Mouse (Mus musculus): ENCODE results near the gene Neil3. TPM values are rescaled to one million over a fixed set of nuclear protein-coding genes. Genes with fewer than 3 reads are reported as not detected.

Gene Neil3
- 36.2 and 43.0 TPM in 2 replicates for polyA plus RNA-seq (2015; fragmentation: Nextera tagmentation; extraction: Ambion mirVana)

DNA sequence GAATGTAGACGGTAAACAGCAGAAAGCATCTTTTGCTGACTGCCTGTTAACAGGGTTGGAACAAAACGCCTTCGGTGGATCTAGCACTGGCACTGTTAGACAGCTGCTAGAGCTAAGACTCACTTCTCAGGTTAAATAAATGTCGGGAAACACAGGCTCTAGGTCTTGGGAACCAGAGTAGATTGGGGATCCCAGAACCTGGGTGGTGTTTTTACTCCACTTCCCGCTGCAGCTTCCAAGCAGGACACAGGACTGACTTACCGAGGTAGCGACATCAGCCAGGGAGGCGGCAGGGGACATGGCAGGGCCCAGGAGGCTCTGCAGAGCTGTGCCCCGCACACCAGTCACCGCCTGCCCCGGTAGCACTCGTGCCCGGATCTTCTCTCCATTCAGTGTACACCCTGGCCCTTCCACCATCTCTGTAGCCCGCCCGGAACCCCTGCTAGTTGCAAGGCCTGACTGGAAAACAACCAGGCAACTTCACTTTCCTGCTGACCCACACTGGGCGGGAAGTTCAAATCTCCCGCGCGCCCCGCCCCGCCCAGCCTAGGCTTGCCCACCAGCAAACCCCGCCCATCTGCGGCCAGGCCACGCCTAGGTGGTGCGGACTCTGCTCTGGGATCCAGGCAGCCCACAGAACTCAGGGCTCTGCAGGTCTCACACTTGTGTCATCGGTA, at the start of gene Neil3:
Neil3 (minus strand) TSS at position 571 of the 677 bp plus-strand sequence.
- Histone ChIP-seq H3K4me2 (peak within 1 kb of the TSS; percentile 84), H3K27ac (peak within 1 kb of the TSS; percentile 47; the same call in 1 of the 2 replicates), H3K9me3 (no peaks in the 10 kb centered on the region), H3K27me3 (no peaks in the 10 kb centered on the region), H3K4me3 (peak within 1 kb of the TSS; percentile 70), H3K9ac (peak within 1 kb of the TSS; percentile 66), H3K36me3 (no peaks in the 10 kb centered on the region), H3K4me1 (peaks cover 12% of the 10 kb centered on the region)
- peak; percentile 100 for ATAC-seq (ENCODE audit: borderline replicate concordance, extremely low read depth, low FRiP score, low TSS enrichment)
- 1% methylated on average over 26 of the region's 26 CpGs for WGBS

DNA sequence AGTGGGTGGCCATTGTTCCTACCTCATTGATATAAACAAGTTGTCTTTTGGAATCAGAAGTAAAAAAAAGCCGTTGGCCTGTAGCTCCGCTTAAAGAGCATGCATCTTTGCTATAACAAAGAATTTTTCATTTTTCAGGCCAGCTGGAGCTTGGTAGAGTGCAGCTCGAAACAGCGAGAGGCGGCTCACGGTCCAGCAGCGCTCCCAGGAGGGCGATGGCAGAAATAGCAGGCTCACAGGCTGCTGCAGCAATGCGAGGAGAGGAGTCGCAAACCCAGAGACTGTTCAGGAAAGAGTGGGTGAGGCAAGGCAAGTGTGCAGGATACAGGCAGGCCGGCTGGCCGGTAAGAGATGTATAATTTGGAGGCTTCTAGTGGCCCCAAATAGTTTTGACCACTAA, 42.0 kb upstream of the Neil3 start:
- peak; percentile 49; the same call in 1 of the 2 replicates for ATAC-seq (ENCODE audit: borderline replicate concordance, extremely low read depth, low FRiP score, low TSS enrichment)
- 16% methylated on average over 12 of the region's 12 CpGs for WGBS
- H3K27ac ChIP-seq = no peak overlapping the region

DNA sequence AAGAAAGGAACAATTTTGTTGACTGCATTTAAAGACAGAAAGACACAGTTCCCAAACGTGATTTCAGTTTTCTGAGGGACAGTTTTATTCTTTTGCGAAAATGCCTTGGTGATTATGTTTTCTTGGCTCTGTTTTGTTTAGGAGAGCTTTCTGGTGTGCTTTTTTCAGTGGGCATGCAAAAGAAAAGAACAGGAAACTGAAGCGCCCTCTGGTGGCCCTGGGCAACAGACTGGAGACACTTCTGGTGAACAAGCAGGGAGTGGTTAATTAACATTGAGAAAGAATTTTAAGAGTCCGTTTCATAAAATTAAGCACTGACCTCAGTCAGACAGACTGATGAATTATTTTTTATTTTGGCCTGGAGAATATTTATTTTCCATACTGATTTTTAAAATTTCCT, 25.1 kb upstream of the Neil3 start:
- no peak overlapping the region for H3K4me3 ChIP-seq
- H3K36me3 ChIP-seq = no peaks in the 10 kb centered on the region
- H3K9ac ChIP-seq = no peak overlapping the region
- no peak overlapping the region for H3K4me2 ChIP-seq
- ATAC-seq (ENCODE audit: borderline replicate concordance, extremely low read depth, low FRiP score, low TSS enrichment) = no peak
- 27% methylated on average over 4 of the region's 4 CpGs for WGBS
- no peak overlapping the region for H3K27ac ChIP-seq
- H3K4me1 ChIP-seq = no peaks in the 10 kb centered on the region
- H3K9me3 ChIP-seq = no peaks in the 10 kb centered on the region
- no peaks in the 10 kb centered on the region for H3K27me3 ChIP-seq

More for the DNA sequence above, 42.0 kb upstream of the Neil3 start:
- H3K9ac ChIP-seq = no peak overlapping the region
- no peaks in the 10 kb centered on the region for H3K4me1 ChIP-seq
- no peak overlapping the region for H3K4me3 ChIP-seq
- H3K9me3 ChIP-seq = no peaks in the 10 kb centered on the region
- H3K36me3 ChIP-seq = no peaks in the 10 kb centered on the region
- H3K4me2 ChIP-seq = no peak overlapping the region
- H3K27me3 ChIP-seq = no peaks in the 10 kb centered on the region

DNA sequence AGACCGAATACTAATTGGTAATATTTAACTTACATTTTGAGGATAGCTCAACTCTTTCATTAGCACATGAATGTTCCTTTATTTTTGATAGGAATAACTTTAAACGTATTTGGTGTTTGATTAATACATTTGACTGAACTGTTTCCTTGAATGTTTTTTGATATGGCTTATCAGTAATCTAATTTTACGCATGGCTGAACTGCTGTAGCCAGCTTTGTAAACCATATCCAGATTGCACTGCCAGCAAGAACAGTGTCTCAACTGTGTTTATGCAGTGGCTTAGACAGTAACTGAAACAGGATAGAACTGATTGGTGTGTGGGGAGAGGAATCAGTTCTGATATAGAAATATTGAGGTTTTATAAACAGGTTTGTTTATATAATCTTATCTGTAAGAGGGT, 22.6 kb upstream of the Neil3 start:
- H3K36me3 ChIP-seq = no peaks in the 10 kb centered on the region
- WGBS = 61% methylated on average over 3 of the region's 3 CpGs
- H3K4me1 ChIP-seq = no peaks in the 10 kb centered on the region
- no peaks in the 10 kb centered on the region for H3K9me3 ChIP-seq
- no peak overlapping the region for H3K9ac ChIP-seq
- no peak overlapping the region for H3K27ac ChIP-seq
- H3K4me3 ChIP-seq = no peak overlapping the region
- no peak for ATAC-seq (ENCODE audit: borderline replicate concordance, extremely low read depth, low FRiP score, low TSS enrichment)
- no peaks in the 10 kb centered on the region for H3K27me3 ChIP-seq
- no peak overlapping the region for H3K4me2 ChIP-seq

DNA sequence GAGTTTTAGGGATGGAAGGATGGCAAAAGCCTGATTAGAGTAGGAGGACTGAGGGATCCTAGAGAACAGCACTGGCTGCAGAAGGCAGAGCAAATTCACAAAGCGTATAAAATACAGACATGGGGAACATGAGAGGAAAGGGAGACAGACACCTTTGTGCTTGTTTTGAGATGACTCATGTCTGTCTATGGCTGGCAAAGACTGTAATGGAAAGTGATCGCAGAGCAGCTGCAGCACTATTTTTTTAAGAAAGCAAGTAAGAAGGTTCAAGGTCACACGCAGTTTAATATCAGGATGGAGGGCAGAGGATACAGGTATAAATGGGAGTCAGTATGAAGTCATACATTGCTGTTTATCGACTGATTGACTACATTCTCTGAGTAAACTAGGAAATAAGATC, 8.2 kb downstream of the Neil3 start:
- WGBS = 85% methylated on average over 4 of the region's 4 CpGs

DNA sequence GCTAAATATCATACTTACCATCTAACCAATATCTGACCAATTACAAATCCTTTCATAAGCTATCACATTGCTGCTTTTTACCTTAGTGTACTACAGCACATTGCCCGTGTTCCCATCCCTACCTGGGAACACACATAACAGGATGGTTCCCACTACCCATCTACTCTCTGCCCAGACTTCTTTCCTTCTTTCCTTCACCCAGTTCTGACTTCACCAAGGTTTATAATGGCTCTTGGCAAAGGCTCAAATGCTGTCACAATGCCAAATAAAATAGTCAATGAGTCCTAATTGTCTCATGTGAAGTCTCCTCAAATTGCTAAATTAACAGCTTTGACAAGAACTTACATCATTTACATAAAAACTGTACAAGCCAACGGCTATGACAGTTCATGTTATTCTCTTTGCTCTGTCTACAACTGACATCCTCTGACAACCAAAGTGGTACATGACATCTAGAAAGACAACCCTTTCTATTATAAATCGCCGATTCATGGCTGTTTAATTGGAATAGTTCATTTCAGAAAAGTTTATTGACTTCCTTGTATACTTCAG, 9.9 kb downstream of the Neil3 start:
- ATAC-seq (ENCODE audit: borderline replicate concordance, extremely low read depth, low FRiP score, low TSS enrichment) = no peak
- Histone ChIP-seq H3K4me3 (no peak overlapping the region), H3K9me3 (0 out of 2 replicates have a peak, but pooled peaks cover 4% of the 10 kb centered on the region), H3K4me1 (no peaks in the 10 kb centered on the region), H3K27me3 (no peaks in the 10 kb centered on the region), H3K27ac (no peak overlapping the region), H3K9ac (no peak overlapping the region), H3K4me2 (no peak overlapping the region), H3K36me3 (no peaks in the 10 kb centered on the region)
- 88% methylated on average over 4 of the region's 4 CpGs for WGBS

More for the DNA sequence above, 8.2 kb downstream of the Neil3 start:
- Histone ChIP-seq H3K4me3 (no peak overlapping the region), H3K36me3 (no peaks in the 10 kb centered on the region), H3K4me2 (no peak overlapping the region), H3K9ac (no peak overlapping the region), H3K9me3 (0 out of 2 replicates have a peak, but pooled peaks cover 4% of the 10 kb centered on the region), H3K27me3 (no peaks in the 10 kb centered on the region), H3K4me1 (no peaks in the 10 kb centered on the region), H3K27ac (no peak overlapping the region)
- no peak for ATAC-seq (ENCODE audit: borderline replicate concordance, extremely low read depth, low FRiP score, low TSS enrichment)

DNA sequence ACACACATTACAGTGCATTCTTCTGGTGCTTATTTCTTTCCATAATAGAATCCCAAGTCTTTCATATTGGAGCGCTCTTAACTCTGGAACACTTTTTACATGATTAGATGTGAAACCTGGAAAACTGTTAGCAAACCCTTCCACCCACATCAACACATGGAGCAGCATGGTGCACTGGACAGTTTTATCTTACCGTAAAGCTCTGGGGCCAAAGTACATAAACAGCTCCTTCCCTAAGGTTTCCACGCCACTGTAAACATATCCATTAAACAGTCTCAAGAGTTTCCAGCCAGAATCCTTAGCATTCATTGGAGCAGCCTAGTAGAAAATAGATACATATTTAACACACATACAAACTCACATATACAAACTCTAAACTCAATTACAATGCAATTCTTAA, 15.4 kb downstream of the Neil3 start:
- 69% methylated on average over 3 of the region's 3 CpGs for WGBS
- no peak overlapping the region for H3K27ac ChIP-seq
- no peak for ATAC-seq (ENCODE audit: borderline replicate concordance, extremely low read depth, low FRiP score, low TSS enrichment)
- no peak overlapping the region for H3K4me2 ChIP-seq
- no peak overlapping the region for H3K4me3 ChIP-seq
- H3K27me3 ChIP-seq = no peaks in the 10 kb centered on the region
- H3K4me1 ChIP-seq = no peaks in the 10 kb centered on the region
- H3K9ac ChIP-seq = no peak overlapping the region
- H3K9me3 ChIP-seq = 0 out of 2 replicates have a peak, but pooled peaks cover 4% of the 10 kb centered on the region
- no peaks in the 10 kb centered on the region for H3K36me3 ChIP-seq

DNA sequence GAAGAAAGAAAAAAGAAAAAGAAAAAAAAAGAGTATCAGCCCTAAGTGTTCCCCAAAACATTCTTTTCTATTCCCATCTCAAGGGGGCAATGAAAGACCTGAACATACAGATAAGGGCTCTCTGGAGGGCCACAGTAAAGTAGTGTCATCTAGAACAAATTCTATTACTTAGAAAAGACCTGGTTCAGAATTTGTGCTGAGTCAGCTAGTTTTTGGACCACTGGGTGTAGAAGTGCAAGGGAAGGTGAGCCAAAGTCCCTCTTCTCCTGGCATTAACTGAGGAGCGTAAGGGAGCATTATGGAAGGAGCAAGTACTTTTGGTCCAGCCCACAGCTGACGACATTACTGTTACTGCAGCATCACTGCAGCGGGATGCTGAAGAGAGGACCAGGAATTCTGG, 19.7 kb downstream of the Neil3 start:
- H3K4me3 ChIP-seq = no peak overlapping the region

DNA sequence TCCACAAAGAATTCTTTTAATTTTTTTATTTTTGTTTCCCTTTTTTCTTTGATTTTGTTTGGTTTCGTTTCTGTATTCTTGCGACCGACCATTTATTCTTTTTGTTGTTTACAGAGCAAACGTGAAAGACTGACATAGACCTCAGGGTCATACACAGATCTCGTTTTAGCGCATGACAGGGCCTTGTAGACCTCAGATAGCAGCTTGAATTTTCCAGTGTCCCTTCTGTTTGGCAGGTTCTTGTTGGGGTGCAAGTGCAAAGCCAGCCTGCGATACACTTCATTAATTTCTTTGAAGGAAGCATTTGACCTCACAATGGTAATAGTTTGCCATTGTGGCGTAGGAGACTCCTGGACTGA, 24.6 kb downstream of the Neil3 start:
- ATAC-seq (ENCODE audit: borderline replicate concordance, extremely low read depth, low FRiP score, low TSS enrichment) = no peak
- no peaks in the 10 kb centered on the region for H3K27me3 ChIP-seq
- no peak overlapping the region for H3K4me3 ChIP-seq
- no peak overlapping the region for H3K9ac ChIP-seq
- H3K36me3 ChIP-seq = no peaks in the 10 kb centered on the region
- WGBS = 70% methylated on average over 8 of the region's 8 CpGs
- no peaks in the 10 kb centered on the region for H3K9me3 ChIP-seq
- H3K4me1 ChIP-seq = no peaks in the 10 kb centered on the region
- no peak overlapping the region for H3K4me2 ChIP-seq
- H3K27ac ChIP-seq = no peak overlapping the region

More for the DNA sequence above, 19.7 kb downstream of the Neil3 start:
- H3K9me3 ChIP-seq = no peaks in the 10 kb centered on the region
- ATAC-seq (ENCODE audit: borderline replicate concordance, extremely low read depth, low FRiP score, low TSS enrichment) = no peak
- no peaks in the 10 kb centered on the region for H3K36me3 ChIP-seq
- 97% methylated on average over 3 of the region's 3 CpGs for WGBS
- no peaks in the 10 kb centered on the region for H3K4me1 ChIP-seq
- no peak overlapping the region for H3K27ac ChIP-seq
- no peak overlapping the region for H3K9ac ChIP-seq
- H3K27me3 ChIP-seq = no peaks in the 10 kb centered on the region
- no peak overlapping the region for H3K4me2 ChIP-seq

DNA sequence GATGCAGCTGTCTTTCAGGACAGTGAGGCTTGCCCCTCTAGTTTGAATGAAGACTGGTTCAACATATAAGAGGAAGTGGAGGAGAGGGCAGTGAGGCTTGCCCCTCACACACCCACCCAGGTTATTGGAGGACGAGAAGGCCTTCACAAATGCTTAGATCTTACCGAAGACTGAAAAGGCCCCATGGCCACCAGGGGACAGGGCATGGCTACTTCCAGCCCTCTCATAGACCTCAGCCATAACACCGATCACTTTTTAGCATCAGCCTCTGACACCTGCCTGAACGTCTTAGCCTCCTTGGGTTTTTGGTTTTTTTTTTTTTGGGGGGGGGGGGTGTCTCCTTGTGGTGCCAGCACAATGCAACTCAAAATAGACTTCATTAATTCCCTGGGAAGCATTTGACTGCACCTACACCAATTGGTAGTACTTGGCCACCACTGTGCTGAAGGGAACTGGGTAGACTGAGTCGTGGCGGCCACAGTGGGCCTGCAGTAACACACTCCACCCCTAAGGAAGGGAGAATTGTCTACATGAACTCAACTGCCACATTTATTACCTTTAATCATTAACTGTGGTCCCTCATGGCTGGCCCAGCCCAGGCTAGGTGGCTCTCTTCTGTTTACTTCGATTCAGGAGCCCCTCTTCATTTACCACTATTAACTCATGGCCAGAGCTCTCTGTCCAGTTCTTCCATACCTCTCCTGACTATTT, 25.1 kb downstream of the Neil3 start:
- no peaks in the 10 kb centered on the region for H3K36me3 ChIP-seq
- WGBS = 93% methylated on average over 7 of the region's 7 CpGs
- H3K4me2 ChIP-seq = no peak overlapping the region
- no peak overlapping the region for H3K4me3 ChIP-seq
- H3K9me3 ChIP-seq = no peaks in the 10 kb centered on the region
- no peak for ATAC-seq (ENCODE audit: borderline replicate concordance, extremely low read depth, low FRiP score, low TSS enrichment)
- no peak overlapping the region for H3K27ac ChIP-seq
- H3K27me3 ChIP-seq = no peaks in the 10 kb centered on the region
- no peaks in the 10 kb centered on the region for H3K4me1 ChIP-seq
- no peak overlapping the region for H3K9ac ChIP-seq

DNA sequence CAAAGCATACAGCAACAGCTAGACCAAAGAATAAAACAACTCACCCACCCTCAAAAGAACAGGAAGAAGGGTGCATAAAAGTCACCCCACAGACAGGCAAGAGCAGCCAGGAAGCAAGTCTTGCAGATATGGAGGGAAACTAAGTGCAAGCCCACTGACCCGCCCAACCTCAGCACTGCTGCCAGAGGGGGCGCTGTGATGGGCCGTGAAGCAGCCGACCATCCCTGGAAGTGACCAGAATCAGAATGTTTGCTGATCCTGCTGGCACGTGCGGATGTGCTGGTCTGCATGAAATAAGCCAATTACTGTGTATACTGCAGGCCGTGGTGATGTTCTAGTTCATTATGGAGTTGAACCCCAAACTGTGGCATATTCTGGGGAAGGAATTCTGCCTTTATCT, 26.6 kb downstream of the Neil3 start:
- Histone ChIP-seq H3K9me3 (no peaks in the 10 kb centered on the region), H3K4me1 (no peaks in the 10 kb centered on the region), H3K4me3 (no peak overlapping the region), H3K36me3 (no peaks in the 10 kb centered on the region), H3K27me3 (no peaks in the 10 kb centered on the region), H3K4me2 (no peak overlapping the region), H3K27ac (no peak overlapping the region), H3K9ac (no peak overlapping the region)
- ATAC-seq (ENCODE audit: borderline replicate concordance, extremely low read depth, low FRiP score, low TSS enrichment) = no peak
- WGBS = 64% methylated on average over 7 of the region's 7 CpGs

DNA sequence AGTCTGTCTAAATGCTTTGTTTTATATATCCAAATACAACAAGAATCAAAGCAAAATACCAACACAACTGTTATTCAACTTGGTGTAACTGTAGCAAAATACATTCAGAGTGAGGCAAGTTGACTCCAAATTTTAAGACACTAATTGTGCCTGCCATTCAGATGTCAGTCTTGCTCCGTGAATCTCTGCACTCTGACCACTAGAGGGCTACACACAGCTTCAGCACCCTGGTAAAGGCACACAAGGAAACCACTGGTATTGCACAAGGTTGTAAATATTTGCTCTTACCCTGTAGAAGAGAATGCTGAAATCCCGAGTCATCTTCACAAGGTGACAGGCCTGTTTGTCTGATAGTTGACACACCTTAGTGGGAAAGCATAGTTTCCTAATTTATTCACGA, 31.8 kb downstream of the Neil3 start:
- WGBS = 28% methylated on average over 3 of the region's 3 CpGs
- no peak for ATAC-seq (ENCODE audit: borderline replicate concordance, extremely low read depth, low FRiP score, low TSS enrichment)

More for the DNA sequence above, 31.8 kb downstream of the Neil3 start:
- no peaks in the 10 kb centered on the region for H3K9me3 ChIP-seq
- peaks cover 5% of the 10 kb centered on the region; the same call in 1 of the 2 replicates for H3K36me3 ChIP-seq
- H3K4me3 ChIP-seq = no peak overlapping the region
- H3K9ac ChIP-seq = no peak overlapping the region
- no peaks in the 10 kb centered on the region for H3K4me1 ChIP-seq
- no peak overlapping the region for H3K4me2 ChIP-seq
- H3K27me3 ChIP-seq = no peaks in the 10 kb centered on the region
- H3K27ac ChIP-seq = no peak overlapping the region
